Mouse (Mus musculus) heart, postnatal 0 days (tissue): ENCODE data around the gene Cdrt4. TPM values are rescaled to one million over a fixed set of nuclear protein-coding genes. Genes with fewer than 3 reads are reported as not detected.

Experiments used
- ATAC-seq: fragments of 200-750 bp; cut with Nextera tagmentation; 2 replicates; pipeline ENCODE4 v1.8.0; 2017; ENCODE audit warnings: low read depth, moderate number of reproducible peaks, moderate library complexity; ENCODE audit not compliant: insufficient read depth
- DNase-seq: peaks from one replicate; pipeline ENCODE4 v3.0.0-alpha.2; 2016; ENCODE audit warnings: low spot score
- H3K27ac ChIP-seq: fragments of 300-500 bp; sonication (generic); 2 replicates; pipeline ENCODE4 v1.5.1; 2014; ENCODE audit warnings: low read depth, mild to moderate bottlenecking
- H3K27me3 ChIP-seq: fragments of 300-500 bp; sonication (generic); 2 replicates; pipeline ENCODE4 v1.6.1; 2014; ENCODE audit warnings: low read length, mixed read lengths; ENCODE audit not compliant: control insufficient read depth, insufficient read depth
- H3K36me3 ChIP-seq: fragments of 300-500 bp; sonication (generic); replicated peaks from 2 replicates; pipeline ENCODE4 v1.6.1; 2014; ENCODE audit warnings: low read length, mixed read lengths; ENCODE audit not compliant: control insufficient read depth, insufficient read depth
- H3K4me1 ChIP-seq: fragments of 300-500 bp; sonication (generic); 2 replicates; pipeline ENCODE4 v1.6.1; 2014; ENCODE audit warnings: antibody characterized with exemption; ENCODE audit not compliant: control insufficient read depth, insufficient read depth
- H3K4me2 ChIP-seq: fragments of 300-500 bp; sonication (generic); 2 replicates; pipeline ENCODE4 v1.6.1; 2014; ENCODE audit warnings: low read depth, mild to moderate bottlenecking, low read length, moderate library complexity
- H3K4me3 ChIP-seq: fragments of 300-500 bp; sonication (generic); 2 replicates; pipeline ENCODE4 v1.5.1; 2014; ENCODE audit warnings: low read depth, low read length
- H3K9ac ChIP-seq: fragments of 300-500 bp; sonication (generic); replicated peaks from 2 replicates; pipeline ENCODE4 v1.6.1; 2014; ENCODE audit warnings: low read depth, low read length, mixed read lengths
- H3K9me3 ChIP-seq: fragments of 300-500 bp; sonication (generic); replicated peaks from 2 replicates; pipeline ENCODE4 v1.6.1; 2016; ENCODE audit warnings: low read length; ENCODE audit not compliant: control insufficient read depth
- CTCF ChIP-seq: IDR thresholded peaks from 2 replicates; pipeline ENCODE4 v1.5.1; 2016; ENCODE audit warnings: antibody characterized with exemption, control low read depth, low read depth
- EP300 ChIP-seq: IDR thresholded peaks from 2 replicates; pipeline ENCODE4 v1.6.1; 2016; ENCODE audit warnings: antibody characterized with exemption, low read depth
- WGBS: fragments of 180-500 bp; shearing (Covaris S2); extraction: QIAGEN DNeasy Blood & Tissue Kit; methylation state at CpG from one replicate; pipeline ENCODE4 v1.1.7; 2014; 5-methylcytosine and 5-hydroxymethylcytosine counted together
- polyA plus RNA-seq: library from polyadenylated mRNA; unstranded; fragments of >200 nt; fragmentation: Nextera tagmentation; extraction: Ambion mirVana; gene quantifications from 2 replicates; pipeline ENCODE4 v1.2.1, GENCODE M21; 2015
- total RNA-seq: library from RNA; depleted of rRNA; stranded (reverse); fragments of >200 nt; gene quantifications from 2 replicates; pipeline ENCODE4 v1.2.3, GENCODE M21; 2014; ENCODE audit warnings: low replicate concordance

Gene Cdrt4
- total and polyA plus RNA-seq, 2 experiments from 2014 or later, result 0.16 TPM; not detected in 1

DNA sequence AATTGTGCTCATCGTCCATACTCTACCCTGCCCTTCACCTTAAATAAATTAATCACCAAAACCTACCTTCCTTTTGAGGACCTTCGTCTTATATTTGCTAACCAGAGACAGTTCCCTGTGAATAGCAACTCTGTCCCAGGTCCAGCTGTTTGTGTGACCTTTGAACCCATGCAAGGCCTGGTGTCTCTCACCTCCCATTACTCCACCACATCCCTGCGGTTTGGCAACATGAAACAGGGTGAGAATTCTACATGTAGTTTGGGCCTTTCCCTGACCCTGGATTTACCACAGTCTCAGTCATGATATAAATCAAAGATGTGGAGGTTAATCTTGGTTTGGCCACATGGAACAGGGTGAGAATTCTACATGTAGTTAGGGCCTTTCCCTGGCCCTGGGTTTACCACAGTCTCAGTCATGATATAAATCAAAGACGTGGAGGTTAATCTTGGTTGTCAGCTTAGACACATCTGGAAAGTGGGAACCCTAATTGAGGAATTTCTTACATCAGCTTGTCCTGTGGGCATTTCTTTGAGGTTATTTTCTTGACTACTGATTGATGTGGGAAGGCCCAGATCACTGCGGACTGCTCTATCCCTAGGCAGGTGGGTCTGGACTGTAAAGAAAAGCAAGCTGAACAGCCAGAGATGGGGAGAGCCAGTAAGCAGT is 70.3 kb downstream of the Cdrt4 start:
- DNase-seq (no peak), ATAC-seq (no peak)
- Histone ChIP-seq H3K4me2 (no peak overlapping the region), H3K9ac (no peak overlapping the region), H3K36me3 (no peaks in the 10 kb centered on the region), H3K4me1 (peaks cover 7% of the 10 kb centered on the region; the same call in 1 of the 2 replicates), H3K4me3 (no peak overlapping the region), H3K27ac (no peak overlapping the region), H3K9me3 (no peaks in the 10 kb centered on the region), H3K27me3 (no peaks in the 10 kb centered on the region)
- TF ChIP-seq EP300 (no peak), CTCF (no peak)
- 75% methylated on average over 5 of the region's 5 CpGs for WGBS

DNA sequence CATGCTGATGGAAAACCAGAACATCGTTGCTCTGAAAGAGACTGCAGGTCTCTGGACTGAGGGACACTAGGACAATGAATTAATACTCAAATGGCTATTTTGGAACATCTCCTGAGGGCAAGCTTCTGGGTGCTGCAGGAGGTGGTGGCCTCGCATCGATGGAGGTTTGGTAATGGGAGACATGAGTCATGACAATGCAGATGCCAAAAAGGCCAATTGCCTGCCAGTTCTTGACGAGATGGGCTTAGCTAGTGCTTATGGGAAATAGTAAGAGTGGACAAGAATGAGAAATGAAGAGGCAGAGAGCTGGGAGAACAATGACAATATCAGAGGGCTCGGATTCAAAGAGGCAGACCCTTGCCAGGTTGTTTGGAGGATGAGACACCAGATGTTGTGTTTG is 72.5 kb downstream of the Cdrt4 start:
- H3K27me3 ChIP-seq, result no peaks in the 10 kb centered on the region
- ATAC-seq (no peak), DNase-seq (no peak)
- TF ChIP-seq EP300 (no peak), CTCF (no peak)
- H3K4me1 ChIP-seq, result peaks cover 14% of the 10 kb centered on the region; the same call in 1 of the 2 replicates
- WGBS, result 68% methylated on average over 5 of the region's 5 CpGs
- H3K4me2 ChIP-seq, result no peak overlapping the region
- H3K4me3 ChIP-seq, result no peak overlapping the region
- no peak overlapping the region for H3K9ac ChIP-seq
- H3K36me3 ChIP-seq, result no peaks in the 10 kb centered on the region
- H3K9me3 ChIP-seq, result no peaks in the 10 kb centered on the region
- H3K27ac ChIP-seq, result no peak overlapping the region

DNA sequence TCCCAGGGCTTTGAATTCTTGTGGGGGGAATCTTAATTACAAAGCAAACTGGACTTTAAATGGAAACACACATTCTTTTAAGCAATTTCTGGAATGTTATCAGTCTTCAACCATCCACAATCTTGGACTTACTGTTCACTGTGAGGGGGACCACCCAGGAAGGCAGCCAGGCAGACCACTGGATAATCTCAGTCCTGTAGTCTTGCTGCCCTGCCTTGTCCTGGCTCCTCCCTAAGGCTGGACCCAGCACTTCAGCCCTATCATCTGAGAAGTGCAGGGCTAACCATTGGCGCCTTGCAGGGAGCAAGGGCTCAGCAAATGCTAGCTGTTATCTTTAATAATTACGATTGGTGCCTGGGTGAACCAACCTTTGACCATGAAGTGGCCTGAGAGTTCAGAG is 73.1 kb downstream of the Cdrt4 start:
- TF ChIP-seq CTCF (no peak), EP300 (no peak)
- no peak for ATAC-seq

DNA sequence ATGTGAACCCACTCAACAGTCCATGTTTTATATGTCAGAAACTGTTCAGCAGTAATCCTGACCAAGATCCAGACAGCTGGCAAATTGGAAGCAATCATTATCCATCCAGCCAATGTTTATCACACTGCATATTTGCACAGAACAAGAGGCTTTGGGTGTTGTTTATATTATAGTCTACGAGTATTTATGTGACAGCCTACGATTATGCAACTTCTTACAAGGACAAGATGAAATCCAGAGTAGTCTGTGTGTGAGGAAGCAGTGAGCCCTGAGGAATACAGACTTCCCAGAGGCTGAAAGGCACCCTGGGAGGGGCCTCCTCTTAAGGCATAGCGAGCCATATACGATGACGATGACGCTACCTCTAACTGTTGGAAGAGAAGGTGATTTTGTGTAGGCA is 74.5 kb downstream of the Cdrt4 start:
- DNase-seq, result no peak
- H3K4me3 ChIP-seq, result no peak overlapping the region
- no peaks in the 10 kb centered on the region for H3K27me3 ChIP-seq
- no peak overlapping the region for H3K4me2 ChIP-seq
- H3K9me3 ChIP-seq, result no peaks in the 10 kb centered on the region
- no peak for ATAC-seq
- H3K4me1 ChIP-seq, result peaks cover 14% of the 10 kb centered on the region; the same call in 1 of the 2 replicates
- H3K36me3 ChIP-seq, result no peaks in the 10 kb centered on the region
- 63% methylated on average over 6 of the region's 6 CpGs for WGBS
- H3K27ac ChIP-seq, result no peak overlapping the region
- TF ChIP-seq EP300 (no peak), CTCF (no peak)
- H3K9ac ChIP-seq, result no peak overlapping the region

More for the DNA sequence above, 73.1 kb downstream of the Cdrt4 start:
- Histone ChIP-seq H3K9me3 (no peaks in the 10 kb centered on the region), H3K4me2 (no peak overlapping the region), H3K36me3 (no peaks in the 10 kb centered on the region), H3K9ac (no peak overlapping the region), H3K4me3 (no peak overlapping the region), H3K27me3 (no peaks in the 10 kb centered on the region), H3K27ac (no peak overlapping the region), H3K4me1 (peaks cover 14% of the 10 kb centered on the region; the same call in 1 of the 2 replicates)
- DNase-seq, result no peak
- 21% methylated on average over 2 of the region's 2 CpGs for WGBS

DNA sequence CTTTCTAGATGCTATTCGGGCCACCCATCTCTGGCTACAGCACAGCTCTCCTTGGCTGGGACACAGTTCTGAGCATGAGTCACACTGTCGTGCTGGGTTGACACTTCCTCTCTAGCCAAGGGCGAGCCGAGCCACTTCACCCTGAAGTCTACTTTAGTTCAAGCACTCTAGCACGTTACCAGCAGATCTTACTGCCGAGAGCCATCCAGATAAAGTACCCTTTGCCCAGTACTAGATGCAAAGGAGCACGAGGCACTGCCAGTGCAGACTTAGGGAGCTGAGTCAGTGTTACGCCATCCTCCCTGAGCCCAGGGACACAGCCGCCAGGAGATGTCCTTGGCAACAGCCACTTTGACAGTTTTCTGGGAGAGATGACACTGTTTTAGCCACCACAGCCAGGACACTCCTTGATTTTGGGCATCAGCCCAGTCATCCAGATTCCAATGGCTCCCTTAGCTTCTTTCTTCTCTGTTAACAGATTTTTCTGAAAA is 75.7 kb downstream of the Cdrt4 start:
- Histone ChIP-seq H3K27me3 (no peaks in the 10 kb centered on the region), H3K36me3 (no peaks in the 10 kb centered on the region), H3K9me3 (no peaks in the 10 kb centered on the region), H3K4me2 (no peak overlapping the region), H3K27ac (no peak overlapping the region), H3K4me3 (no peak overlapping the region), H3K4me1 (peaks cover 14% of the 10 kb centered on the region; the same call in 1 of the 2 replicates), H3K9ac (no peak overlapping the region)
- no peak for ATAC-seq
- TF ChIP-seq CTCF (no peak), EP300 (no peak)
- DNase-seq, result peak; percentile 23
- WGBS, result 29% methylated on average over 9 of the region's 9 CpGs

DNA sequence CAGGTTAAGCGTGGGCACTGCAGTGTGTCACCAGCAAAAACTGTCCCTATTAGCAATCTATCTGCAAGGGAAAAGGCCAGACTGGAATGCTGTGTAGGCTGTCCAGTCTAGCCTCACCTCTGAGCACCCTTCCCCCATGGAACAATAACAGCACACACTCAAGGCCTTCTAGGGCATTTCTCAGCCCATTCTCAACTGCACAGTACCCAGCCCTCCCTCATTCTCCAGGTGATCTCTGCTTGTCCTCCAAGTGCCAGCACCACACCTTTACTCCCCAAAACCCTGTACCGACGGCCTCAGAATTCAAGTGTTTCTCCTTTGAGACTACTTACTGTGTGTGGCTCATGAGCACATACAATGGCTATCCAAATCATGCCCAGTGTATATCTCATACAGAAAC is 77.1 kb downstream of the Cdrt4 start:
- Histone ChIP-seq H3K9ac (no peak overlapping the region), H3K4me1 (peaks cover 14% of the 10 kb centered on the region; the same call in 1 of the 2 replicates), H3K27me3 (no peaks in the 10 kb centered on the region), H3K4me3 (no peak overlapping the region), H3K27ac (no peak overlapping the region), H3K4me2 (no peak overlapping the region), H3K36me3 (no peaks in the 10 kb centered on the region), H3K9me3 (no peaks in the 10 kb centered on the region; the same call in 1 of the 2 replicates)
- TF ChIP-seq EP300 (no peak), CTCF (no peak)
- WGBS, result 80% methylated on average over 3 of the region's 3 CpGs
- no peak for DNase-seq
- no peak for ATAC-seq
